Mouse (Mus musculus) splenic B cell, adult 2 months (primary cell): ENCODE measurements at regions not wholly inside any gene's neighbourhood (a gene's known extent, or its start where the extent isn't known, plus 50 kb on each side); places are given as distances from the start of the nearest gene placed in this dataset.
A peak's percentile ranks its signal among the peaks of the same experiment; 100 is the strongest.

Experiments
- DNase-seq: peaks from one replicate; pipeline ENCODE4 v3.0.0-alpha.2; 2011; ENCODE audit warnings: low read depth, low spot score
- H3K27me3 ChIP-seq: 2 replicates; pipeline ENCODE4 v1.6.1; 2012; ENCODE audit warnings: mild to moderate bottlenecking, low read length, moderate library complexity, mixed read lengths; ENCODE audit not compliant: control insufficient read depth, poor library complexity, insufficient read depth, severe bottlenecking
- H3K36me3 ChIP-seq: 2 replicates; pipeline ENCODE4 v1.6.1; 2012; ENCODE audit warnings: mild to moderate bottlenecking, low read length, moderate library complexity, mixed read lengths; ENCODE audit not compliant: control insufficient read depth, poor library complexity, insufficient read depth, severe bottlenecking

- H3K27me3 ChIP-seq = no peaks in the 10 kb centered on the region
- no peaks in the 10 kb centered on the region for H3K36me3 ChIP-seq
- no peak for DNase-seq
Observed at GRCm38 (mm10) chr7:35920194-35920609, 117.4 kb upstream of the Zfp507 start.

- no peak for DNase-seq
- Histone ChIP-seq H3K27me3 (no peaks in the 10 kb centered on the region), H3K36me3 (no peaks in the 10 kb centered on the region)
Observed at GRCm38 (mm10) chr7:35910109-35910706, 107.4 kb upstream of the Zfp507 start.

DNA sequence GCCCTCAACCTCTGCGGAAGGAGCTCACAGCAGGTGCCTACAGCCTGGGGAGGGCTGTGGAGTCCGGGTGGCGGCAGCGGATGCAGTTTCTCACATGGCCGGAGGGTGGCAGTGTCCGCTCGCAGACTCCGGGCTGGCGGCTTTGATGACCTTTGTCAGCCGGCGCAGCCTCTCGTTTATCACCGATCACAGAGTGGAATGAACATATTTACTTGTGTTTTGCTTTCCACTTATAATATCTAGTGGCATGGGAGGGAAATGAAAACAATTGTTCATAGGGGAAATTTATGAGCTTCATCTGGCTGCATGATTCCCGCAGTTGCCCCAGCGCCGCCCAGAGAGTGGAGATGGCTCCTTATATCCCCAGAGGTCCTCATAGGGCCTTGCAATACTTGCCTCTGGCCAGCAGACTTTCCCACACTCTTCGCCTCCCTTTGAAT, 99.2 kb upstream of the Zfp507 start:
- peak; percentile 18 for DNase-seq
- H3K36me3 ChIP-seq = no peaks in the 10 kb centered on the region
- no peaks in the 10 kb centered on the region for H3K27me3 ChIP-seq

DNA sequence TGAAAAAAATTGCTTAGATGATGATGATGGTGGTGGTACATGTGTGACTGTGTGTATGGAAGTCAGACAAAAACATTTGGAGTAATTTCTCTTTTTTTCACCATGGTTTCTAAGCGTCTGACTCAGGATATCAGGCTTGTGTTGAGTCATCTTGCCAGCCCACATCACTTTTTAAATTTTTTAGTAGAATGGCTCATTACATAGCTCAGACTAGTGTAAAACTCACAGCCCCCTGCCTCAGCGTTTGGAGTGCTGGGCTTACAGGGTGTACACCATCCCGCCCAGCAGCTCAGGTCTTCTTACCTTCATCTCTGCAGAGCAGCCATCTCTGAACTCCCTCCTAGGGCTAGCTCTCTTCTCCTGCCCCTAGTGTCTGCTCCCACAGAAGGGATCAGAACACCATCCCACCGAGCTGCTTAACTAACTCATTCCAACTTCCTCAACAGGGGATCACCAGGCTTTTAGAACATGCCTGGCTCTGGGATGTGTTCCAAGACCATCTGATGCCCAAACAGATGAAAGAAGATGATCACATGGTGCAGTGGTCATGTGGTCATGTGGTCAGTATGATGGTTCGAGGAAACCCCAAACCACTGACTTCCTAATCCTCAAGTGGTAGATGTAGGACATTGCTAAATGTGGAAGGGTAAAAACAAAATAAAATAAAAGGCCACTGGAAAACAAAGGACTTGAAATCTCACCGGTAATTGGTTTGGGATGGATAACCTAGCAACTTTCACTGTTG, 96.1 kb upstream of the Zfp507 start:
- H3K27me3 ChIP-seq = no peaks in the 10 kb centered on the region
- no peak for DNase-seq

DNA sequence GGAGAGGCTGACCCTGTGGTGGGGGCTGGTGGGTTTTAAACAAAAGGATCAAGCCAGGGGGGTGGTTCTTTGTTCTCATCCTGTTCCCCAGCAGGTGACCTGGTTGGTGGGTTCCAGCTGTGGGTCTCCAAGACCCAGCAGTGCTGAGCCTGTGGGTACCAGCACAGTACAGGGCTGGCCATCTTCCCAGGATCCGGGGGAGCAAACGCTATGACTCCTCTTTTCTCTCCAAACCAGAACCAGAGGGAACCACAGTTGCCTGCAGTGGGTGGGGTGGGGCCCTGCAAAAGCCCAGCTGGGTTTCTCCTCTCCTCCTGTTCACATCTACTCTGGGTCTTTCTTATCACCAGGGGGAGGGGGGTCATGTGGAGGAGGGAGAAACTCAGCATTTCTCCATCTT, 90.5 kb upstream of the Zfp507 start:
- no peaks in the 10 kb centered on the region for H3K36me3 ChIP-seq
- H3K27me3 ChIP-seq = no peaks in the 10 kb centered on the region
- DNase-seq = no peak

More for the DNA sequence above, 96.1 kb upstream of the Zfp507 start:
- no peaks in the 10 kb centered on the region for H3K36me3 ChIP-seq

GRCm38 (mm10) chr7:35886051-35886450, 83.2 kb upstream of the Zfp507 start:
- no peaks in the 10 kb centered on the region for H3K27me3 ChIP-seq
- no peaks in the 10 kb centered on the region for H3K36me3 ChIP-seq
- DNase-seq = no peak

GRCm38 (mm10) chr7:35879755-35880304, 77.0 kb upstream of the Zfp507 start:
- peak; percentile 5 for DNase-seq
- no peaks in the 10 kb centered on the region for H3K27me3 ChIP-seq
- H3K36me3 ChIP-seq = no peaks in the 10 kb centered on the region

- H3K36me3 ChIP-seq = no peaks in the 10 kb centered on the region
Observed at GRCm38 (mm10) chr7:35878164-35878563, 75.4 kb upstream of the Zfp507 start.

DNA sequence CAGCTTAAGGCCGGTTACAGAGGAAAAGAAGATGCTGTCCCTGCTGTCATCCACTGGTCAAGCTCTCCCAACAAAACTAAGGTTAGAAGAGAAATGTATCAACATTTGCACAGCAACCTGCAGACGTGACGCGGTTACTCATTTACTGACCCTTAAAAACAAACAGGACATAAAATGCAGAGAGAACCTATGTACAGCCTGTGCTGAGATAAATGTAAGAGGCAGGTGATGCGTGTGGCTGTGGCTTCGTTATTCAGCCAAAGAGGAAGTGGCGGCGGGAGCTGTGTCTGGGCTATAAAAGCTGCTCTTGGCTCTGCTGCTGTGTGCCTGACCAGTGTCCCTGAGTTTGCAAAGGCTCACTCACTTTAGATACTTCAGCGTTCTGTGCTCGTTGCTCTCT, 58.2 kb upstream of the Zfp507 start:
- H3K36me3 ChIP-seq = no peaks in the 10 kb centered on the region
- H3K27me3 ChIP-seq = no peaks in the 10 kb centered on the region
- no peak for DNase-seq

More at GRCm38 (mm10) chr7:35878164-35878563, 75.4 kb upstream of the Zfp507 start:
- no peaks in the 10 kb centered on the region for H3K27me3 ChIP-seq
- DNase-seq = no peak

DNA sequence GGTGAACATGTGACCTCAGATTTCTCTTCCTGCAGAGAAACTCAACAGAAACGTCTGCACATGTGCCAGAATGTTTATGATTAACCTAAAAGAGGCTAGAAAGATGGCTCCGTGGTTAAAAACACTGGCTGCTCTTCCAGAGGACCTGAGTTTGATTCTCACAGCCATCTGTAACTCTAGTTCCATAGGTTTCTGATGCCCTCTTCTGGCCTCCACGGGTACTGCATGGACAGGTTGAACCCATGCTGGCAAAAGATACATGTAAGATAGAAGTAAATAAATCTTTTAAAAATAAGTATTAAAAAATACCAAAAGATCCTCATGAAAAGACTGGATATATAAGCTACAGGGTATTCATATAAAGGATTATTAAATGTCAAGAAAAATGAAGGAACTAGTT, 56.8 kb upstream of the Zfp507 start:
- H3K27me3 ChIP-seq = no peaks in the 10 kb centered on the region
- peak; percentile 41 for DNase-seq
- H3K36me3 ChIP-seq = no peaks in the 10 kb centered on the region

- H3K27me3 ChIP-seq = no peaks in the 10 kb centered on the region
- no peaks in the 10 kb centered on the region for H3K36me3 ChIP-seq
- no peak for DNase-seq
Observed at GRCm38 (mm10) chr7:35857693-35858092, 54.9 kb upstream of the Zfp507 start.
